Mouse (Mus musculus) ovary, postnatal 36 days (tissue): ENCODE results near the gene Rc3h1.
"Not testable (repeated sequence)": the region's sequence is repeated elsewhere in the genome, so short reads cannot be mapped to it uniquely, and the experiment has no call there.

Source experiments
- DNase-seq: peaks from one replicate; pipeline ENCODE4 v3.0.0; 2022; ENCODE audit warnings: low spot score, mixed read lengths

Rc3h1 gene

GRCm38 (mm10) chr1:160963199-160963598, 57.0 kb downstream of the Rc3h1 start:
- DNase-seq = no peak

DNA sequence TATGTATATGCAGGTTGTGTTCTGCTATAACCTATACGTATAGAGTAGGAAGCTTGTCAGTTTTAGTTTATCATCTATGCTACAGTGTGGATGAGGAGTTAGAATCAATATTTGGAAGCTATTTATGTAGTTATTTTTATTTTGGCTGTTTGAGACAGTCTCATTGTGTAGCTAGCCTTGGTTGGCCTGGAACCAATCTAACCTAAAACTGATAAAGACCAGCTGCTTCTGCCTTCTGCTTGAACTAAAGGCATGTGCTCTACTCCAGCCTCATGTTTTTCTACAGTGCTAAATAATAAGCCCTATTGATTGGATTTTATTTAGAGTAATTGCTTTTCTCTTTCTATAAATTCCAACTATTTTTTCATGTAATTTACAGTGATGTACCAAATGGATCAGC, 61.0 kb downstream of the Rc3h1 start:
- DNase-seq = no peak

GRCm38 (mm10) chr1:160968643-160969042, 62.4 kb downstream of the Rc3h1 start:
- DNase-seq = no peak

GRCm38 (mm10) chr1:160978071-160978735, 72.0 kb downstream of the Rc3h1 start, which contains the start of gene Serpinc1:
TSS of gene Serpinc1 (plus strand) at chr1:160978585.
- DNase-seq = no peak

GRCm38 (mm10) chr1:160980021-160980420, 73.8 kb downstream of the Rc3h1 start:
- no peak for DNase-seq

DNA sequence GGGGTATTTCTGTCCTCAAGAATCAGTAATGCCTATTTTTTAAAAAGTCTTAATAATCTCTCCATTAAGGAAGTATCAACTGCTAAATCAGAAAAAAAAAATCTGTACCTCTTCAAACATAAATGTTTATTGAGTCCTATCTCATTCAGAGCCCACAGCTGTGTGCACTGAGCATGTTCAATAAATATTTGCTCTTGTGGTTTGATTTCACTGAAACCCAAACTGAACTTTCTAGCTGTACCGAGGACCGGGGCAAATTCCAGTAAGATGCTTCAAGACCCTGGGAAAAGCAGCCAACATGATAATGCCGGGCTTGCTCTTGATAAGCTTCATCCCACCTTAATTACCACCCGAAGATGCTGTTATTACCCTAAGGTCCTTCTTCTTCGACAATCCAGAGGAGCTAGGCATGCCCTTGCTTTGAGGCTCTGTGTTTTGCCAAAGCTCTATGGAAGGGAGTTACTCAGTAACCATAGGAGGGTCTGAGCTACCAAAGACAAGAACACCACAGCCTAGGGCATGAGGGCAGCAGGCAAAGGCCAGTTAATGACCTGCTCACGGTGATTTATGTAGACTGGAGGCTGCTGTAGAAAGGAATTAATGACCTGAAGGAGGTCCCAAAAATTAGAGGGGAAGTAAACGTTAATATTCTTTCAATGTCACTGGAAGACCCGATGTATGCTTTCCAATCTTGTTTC, 74.5 kb downstream of the Rc3h1 start:
- no peak for DNase-seq

- no peak for DNase-seq
Observed at GRCm38 (mm10) chr1:160981337-160981736, 75.1 kb downstream of the Rc3h1 start.

DNA sequence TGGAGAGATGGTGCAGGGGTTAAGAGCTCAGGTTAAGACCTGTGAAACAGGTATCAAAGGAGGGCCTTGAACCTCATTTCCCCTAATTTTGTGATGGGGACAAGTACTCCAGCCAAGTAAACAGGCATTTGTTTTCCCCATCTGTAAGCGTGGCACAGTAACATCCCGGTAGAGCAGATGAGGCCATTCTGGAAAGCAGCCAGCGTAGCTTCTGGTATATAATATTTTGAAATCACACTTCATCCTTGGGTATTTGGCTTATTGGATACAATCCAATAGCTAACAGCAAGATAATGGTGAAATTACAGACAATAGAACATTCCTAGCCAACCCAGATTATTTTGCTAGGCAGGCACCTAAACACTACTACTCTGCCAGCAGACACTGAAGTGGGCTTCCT, 76.7 kb downstream of the Rc3h1 start:
- no peak for DNase-seq

DNA sequence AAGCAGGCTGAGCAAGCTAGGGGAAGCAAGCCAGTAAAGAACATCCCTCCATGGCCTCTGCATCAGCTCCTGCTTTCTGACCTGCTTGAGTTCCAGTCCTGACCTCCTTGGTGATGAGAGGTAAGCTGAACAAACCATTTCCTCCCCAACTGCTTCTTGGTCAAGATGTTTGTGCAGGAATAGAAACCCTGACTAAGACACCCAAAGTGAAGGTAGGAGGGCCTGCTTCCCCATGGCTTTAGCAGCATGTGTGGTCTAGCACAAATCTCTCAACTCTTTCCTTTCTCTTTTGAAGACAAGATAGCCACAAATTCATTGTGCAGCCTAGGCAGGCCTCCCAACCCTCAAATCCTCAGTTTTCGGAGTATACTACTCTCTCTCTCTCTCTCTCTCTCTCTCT, 78.5 kb downstream of the Rc3h1 start:
- not testable (repeated sequence) for DNase-seq

GRCm38 (mm10) chr1:160985477-160985876, 79.3 kb downstream of the Rc3h1 start:
- no peak for DNase-seq

DNA sequence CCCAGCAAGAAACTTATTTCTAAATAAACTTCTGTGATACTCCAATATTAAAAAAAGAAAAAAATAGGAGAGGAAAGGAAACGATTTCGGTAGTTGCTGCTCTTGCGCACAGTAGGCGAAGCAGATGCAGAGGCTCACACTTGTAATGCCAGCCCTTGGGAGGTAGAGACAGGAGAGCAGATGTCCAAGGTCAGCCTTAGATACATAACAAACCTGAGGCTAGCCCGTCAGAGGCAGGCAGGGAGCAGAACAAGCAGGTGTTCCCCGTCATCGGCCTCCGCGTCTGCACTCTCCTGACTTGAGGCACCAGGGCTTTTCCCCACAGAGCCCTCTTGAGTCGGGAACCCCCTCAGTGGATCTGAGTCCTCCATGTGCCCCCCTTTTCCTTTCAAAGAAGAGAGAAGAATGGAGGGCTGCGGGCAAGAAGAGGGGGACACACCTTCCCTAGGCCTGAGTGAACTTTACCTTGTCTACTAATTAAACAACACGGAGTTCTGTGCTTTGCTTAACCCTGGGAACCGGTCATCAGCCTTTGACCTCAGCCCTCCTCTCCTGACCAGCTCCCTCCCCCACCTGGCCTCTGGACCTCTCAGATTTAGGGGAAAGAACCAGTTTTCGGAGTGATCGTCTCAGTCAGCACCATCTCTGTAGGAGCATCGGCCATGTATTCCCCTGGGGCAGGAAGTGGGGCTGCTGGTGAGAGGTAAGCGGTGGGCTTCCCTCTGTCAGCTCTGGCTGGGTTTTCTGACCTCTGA, 80.8 kb downstream of the Rc3h1 start:
- no peak for DNase-seq

DNA sequence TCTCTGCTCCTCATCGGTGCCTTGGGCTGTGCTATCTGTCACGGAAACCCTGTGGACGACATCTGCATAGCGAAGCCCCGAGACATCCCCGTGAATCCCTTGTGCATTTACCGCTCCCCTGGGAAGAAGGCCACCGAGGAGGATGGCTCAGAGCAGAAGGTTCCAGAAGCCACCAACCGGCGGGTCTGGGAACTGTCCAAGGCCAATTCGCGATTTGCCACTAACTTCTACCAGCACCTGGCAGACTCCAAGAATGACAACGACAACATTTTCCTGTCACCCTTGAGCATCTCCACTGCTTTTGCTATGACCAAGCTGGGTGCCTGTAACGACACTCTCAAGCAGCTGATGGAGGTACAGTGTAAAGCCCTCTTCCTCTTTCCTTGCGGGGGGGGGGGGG, 83.2 kb downstream of the Rc3h1 start:
- DNase-seq = no peak

- no peak for DNase-seq
Observed at GRCm38 (mm10) chr1:160993851-160994250, 87.6 kb downstream of the Rc3h1 start.

- no peak for DNase-seq
Observed at GRCm38 (mm10) chr1:161004942-161005341, 98.7 kb downstream of the Rc3h1 start.

GRCm38 (mm10) chr1:161005526-161005925, 99.3 kb downstream of the Rc3h1 start:
- no peak for DNase-seq

DNA sequence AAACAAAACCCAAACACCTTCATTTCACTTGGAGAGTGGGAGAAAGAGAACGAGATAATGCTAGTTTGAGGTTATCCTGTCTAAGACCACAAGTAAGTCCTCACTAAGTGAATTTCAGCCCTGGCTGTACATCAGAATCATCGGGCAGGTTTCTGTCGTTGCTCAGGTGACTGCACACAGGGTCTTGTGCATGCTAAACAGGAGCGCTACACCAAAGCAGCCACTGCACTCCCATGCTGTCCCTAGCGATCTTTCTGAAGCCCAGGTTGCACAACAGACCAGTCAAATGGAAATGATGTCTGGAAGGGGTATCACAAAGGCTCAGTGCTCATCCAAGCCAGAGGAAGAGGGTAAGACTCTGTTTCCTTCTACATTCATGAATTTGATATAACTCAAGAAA, 100.3 kb downstream of the Rc3h1 start:
- no peak for DNase-seq

GRCm38 (mm10) chr1:161008038-161008437, 101.8 kb downstream of the Rc3h1 start:
- no peak for DNase-seq

GRCm38 (mm10) chr1:161010436-161010835, 104.2 kb downstream of the Rc3h1 start:
- no peak for DNase-seq

DNA sequence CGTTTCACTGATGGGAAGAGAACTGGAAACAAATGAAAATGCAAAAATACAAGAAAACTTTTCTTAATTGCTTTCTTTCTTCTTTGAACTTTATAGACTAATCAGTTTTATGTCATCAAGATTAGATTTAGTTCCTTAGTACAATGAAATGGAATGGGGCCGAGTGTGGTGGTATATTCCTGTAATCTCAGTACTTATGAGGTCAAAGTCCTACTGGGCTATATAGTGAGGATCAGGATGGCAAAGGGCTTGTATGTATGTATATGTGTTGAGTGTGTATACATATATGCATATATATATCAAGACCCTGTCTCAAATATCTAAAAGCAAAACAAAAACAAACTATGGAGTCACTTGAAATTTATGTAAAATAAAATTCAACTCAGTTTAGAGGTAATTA, 110.2 kb downstream of the Rc3h1 start:
- no peak for DNase-seq

DNA sequence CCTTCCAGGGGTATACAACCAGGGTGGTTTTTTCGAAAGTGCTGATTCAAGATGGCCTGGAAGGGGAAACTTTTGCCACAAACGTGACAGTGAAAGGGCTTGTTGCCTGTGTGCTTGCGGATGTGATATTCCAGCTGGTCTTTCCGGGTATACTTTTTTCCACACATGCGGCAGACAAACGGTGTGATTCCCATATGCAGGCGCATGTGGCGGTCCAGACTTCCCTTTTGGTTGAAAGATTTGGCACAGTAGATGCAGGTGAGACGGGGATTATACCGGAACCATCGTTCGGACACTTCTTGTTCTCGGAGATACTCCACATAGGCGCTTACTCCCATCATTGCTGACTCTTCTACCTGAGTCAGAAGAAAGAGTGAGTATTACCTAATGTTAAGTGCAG, 113.8 kb downstream of the Rc3h1 start:
- no peak for DNase-seq
